Mouse (Mus musculus): ENCODE results near the gene Fam120a. TPM values are rescaled to one million over a fixed set of nuclear protein-coding genes. Genes with fewer than 3 reads are reported as not detected.

Fam120a gene
- polyA plus RNA-seq, 1 experiment from 2014 or later = 13.9 TPM

DNA sequence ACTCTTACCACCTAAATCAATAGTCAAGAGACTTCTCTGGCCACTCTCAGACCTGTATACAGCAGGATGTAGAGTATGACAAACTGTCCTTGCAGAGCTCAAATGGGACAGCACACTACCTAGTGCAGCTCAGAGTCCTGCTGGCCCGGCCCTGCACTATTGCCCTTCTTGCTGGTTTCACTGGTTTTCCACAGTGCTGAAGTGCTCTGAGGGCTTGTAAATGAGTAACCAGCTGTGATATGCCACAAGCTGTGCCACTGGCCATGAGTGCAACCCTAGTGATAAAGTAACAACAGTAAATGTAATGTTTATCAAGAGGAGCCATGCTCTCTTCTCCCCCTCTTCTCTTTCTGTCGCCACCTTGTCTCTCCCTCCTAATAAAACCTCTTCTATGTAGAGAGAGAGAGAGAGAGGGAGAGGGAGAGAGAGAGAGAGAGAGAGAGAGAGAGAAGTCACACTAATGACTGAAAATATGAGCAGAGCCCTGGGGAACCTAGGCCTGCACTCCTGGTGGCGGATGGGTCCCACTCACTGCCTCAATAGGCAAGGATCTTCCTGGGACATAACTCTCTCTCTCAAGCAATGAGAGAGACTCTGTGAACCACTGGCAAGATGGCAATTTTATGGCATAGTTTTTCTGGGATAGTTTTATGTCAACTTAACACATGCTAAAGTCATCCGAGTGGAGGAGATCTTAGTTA, 77.4 kb downstream of the Fam120a start:
- WGBS = 96% methylated on average over 4 of the region's 4 CpGs
- H3K27ac ChIP-seq (replicated peaks) = no peak overlapping the region
- no peaks in the 10 kb centered on the region for H3K4me1 ChIP-seq
- H3K36me3 ChIP-seq = peaks cover 65% of the 10 kb centered on the region
- no peak overlapping the region for H3K4me3 ChIP-seq
- ATAC-seq (replicated peaks) = no peak
- H3K9me3 ChIP-seq = no peaks in the 10 kb centered on the region
- no peak overlapping the region for H3K9ac ChIP-seq (replicated peaks)
- no peaks in the 10 kb centered on the region for H3K27me3 ChIP-seq
- H3K4me2 ChIP-seq (replicated peaks) = no peak overlapping the region

DNA sequence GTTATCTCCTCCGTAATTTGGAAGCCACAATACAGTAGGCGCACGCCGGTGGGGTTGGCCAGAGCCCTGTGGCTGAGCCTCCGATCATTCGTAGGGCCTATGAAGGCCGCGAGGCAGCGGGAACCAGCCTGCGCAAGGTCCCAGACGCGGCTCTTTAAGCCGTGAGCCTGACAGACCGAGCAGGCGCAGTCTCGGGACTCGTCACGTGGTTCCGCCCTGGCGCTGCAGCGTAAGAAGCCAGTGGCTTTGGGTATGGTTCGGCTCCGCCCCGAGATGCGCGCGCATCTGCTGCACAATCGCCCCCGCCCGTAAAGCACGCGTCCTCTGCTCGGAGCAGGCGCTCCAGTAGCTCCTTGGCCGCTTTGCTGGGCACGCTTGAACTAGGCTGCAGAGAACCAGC, 89.3 kb downstream of the Fam120a start:
- peak; percentile 100 for ATAC-seq (replicated peaks)

GRCm38 (mm10) chr13:48877805-48878204, 90.0 kb downstream of the Fam120a start:
- H3K36me3 ChIP-seq = peaks cover 21% of the 10 kb centered on the region
- H3K27ac ChIP-seq (replicated peaks) = peak overlapping the region; percentile 89
- peak overlapping the region; percentile 50 for H3K4me3 ChIP-seq
- H3K9ac ChIP-seq (replicated peaks) = peak overlapping the region; percentile 60
- peaks cover 10% of the 10 kb centered on the region for H3K4me1 ChIP-seq
- peak overlapping the region; percentile 71 for H3K4me2 ChIP-seq (replicated peaks)
- no peak for ATAC-seq (replicated peaks)
- H3K27me3 ChIP-seq = no peaks in the 10 kb centered on the region
- no peaks in the 10 kb centered on the region for H3K9me3 ChIP-seq

More for the DNA sequence above, 89.3 kb downstream of the Fam120a start:
- peaks cover 10% of the 10 kb centered on the region for H3K4me1 ChIP-seq
- H3K9me3 ChIP-seq = no peaks in the 10 kb centered on the region
- H3K4me3 ChIP-seq = peak overlapping the region; percentile 50
- H3K36me3 ChIP-seq = peaks cover 26% of the 10 kb centered on the region
- H3K27ac ChIP-seq (replicated peaks) = peak overlapping the region; percentile 89
- H3K4me2 ChIP-seq (replicated peaks) = peak overlapping the region; percentile 71
- no peaks in the 10 kb centered on the region for H3K27me3 ChIP-seq
- WGBS = under 1% methylated on average over 36 of the region's 36 CpGs
- peak overlapping the region; percentile 60 for H3K9ac ChIP-seq (replicated peaks)

DNA sequence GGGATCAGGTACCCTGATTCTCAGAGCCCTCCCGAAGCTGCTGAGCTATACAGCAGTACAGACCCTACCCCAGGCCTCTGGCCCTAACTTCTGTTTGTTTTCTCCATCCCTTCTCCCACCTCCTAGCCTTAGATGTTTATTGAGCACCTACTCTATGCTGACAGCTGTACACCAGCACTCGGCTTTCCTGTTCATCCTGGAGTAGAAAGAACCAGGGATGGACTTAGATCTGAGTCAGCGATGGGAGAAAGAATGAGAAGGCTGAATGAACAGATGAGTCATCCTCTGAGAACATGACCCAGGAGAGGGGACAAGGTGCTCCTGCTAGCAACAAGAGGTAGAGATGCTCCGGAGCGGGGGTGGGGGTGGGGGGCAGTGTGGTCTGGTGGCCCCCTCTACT, 95.1 kb downstream of the Fam120a start:
- no peaks in the 10 kb centered on the region for H3K36me3 ChIP-seq
- no peaks in the 10 kb centered on the region for H3K9me3 ChIP-seq
- H3K27me3 ChIP-seq = no peaks in the 10 kb centered on the region
- 83% methylated on average over 5 of the region's 5 CpGs for WGBS
- ATAC-seq (replicated peaks) = no peak
- no peak overlapping the region for H3K4me3 ChIP-seq
- peaks cover 30% of the 10 kb centered on the region for H3K4me1 ChIP-seq
- no peak overlapping the region for H3K4me2 ChIP-seq (replicated peaks)
- H3K9ac ChIP-seq (replicated peaks) = no peak overlapping the region
- H3K27ac ChIP-seq (replicated peaks) = no peak overlapping the region

DNA sequence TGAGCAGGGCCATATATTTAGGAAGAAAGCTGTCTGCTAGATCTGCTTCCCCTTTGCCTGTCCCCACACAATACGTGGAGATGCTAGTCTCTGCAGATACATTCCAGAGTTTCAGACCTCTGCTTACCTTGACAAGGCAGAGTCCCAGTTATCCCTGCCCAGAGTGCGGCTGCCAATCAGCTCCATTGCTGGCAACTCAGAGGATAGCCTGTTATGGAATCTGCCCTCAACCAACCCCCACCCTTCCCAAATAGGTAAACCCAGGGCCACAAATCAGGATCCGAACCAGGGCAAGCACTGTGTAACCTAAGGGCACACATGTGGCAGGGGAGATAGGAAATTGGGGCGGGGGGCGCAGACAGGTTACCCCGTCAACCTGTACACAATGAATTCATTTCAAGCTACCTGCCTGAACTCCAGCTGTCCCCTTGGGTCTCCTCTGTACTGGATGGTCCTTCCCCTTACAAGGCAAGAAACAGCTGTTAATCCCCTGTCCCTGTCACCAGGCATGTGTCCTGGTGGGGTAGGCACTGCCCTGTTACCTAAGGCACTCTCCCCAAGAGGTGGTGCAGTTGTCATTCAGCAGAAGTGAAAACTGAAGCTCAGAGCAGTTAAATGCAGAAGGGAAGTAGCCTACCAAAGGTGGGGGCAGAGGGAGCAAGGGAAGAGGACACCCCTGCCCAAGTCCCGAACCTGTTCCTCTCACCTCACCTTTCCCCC, 95.8 kb downstream of the Fam120a start:
- H3K4me3 ChIP-seq = peak overlapping the region; percentile 97
- 67% methylated on average over 7 of the region's 7 CpGs for WGBS
- H3K9ac ChIP-seq (replicated peaks) = peak overlapping the region; percentile 98
- peak overlapping the region; percentile 85 for H3K4me2 ChIP-seq (replicated peaks)
- no peaks in the 10 kb centered on the region for H3K36me3 ChIP-seq
- no peaks in the 10 kb centered on the region for H3K9me3 ChIP-seq
- H3K27me3 ChIP-seq = no peaks in the 10 kb centered on the region
- ATAC-seq (replicated peaks) = 0 out of 2 replicates have a peak, but pooled peaks have one; percentile 17
- 0 out of 2 replicates have a peak overlapping the region, but pooled peaks have one; percentile 83 for H3K27ac ChIP-seq (replicated peaks)
- H3K4me1 ChIP-seq = peaks cover 30% of the 10 kb centered on the region

DNA sequence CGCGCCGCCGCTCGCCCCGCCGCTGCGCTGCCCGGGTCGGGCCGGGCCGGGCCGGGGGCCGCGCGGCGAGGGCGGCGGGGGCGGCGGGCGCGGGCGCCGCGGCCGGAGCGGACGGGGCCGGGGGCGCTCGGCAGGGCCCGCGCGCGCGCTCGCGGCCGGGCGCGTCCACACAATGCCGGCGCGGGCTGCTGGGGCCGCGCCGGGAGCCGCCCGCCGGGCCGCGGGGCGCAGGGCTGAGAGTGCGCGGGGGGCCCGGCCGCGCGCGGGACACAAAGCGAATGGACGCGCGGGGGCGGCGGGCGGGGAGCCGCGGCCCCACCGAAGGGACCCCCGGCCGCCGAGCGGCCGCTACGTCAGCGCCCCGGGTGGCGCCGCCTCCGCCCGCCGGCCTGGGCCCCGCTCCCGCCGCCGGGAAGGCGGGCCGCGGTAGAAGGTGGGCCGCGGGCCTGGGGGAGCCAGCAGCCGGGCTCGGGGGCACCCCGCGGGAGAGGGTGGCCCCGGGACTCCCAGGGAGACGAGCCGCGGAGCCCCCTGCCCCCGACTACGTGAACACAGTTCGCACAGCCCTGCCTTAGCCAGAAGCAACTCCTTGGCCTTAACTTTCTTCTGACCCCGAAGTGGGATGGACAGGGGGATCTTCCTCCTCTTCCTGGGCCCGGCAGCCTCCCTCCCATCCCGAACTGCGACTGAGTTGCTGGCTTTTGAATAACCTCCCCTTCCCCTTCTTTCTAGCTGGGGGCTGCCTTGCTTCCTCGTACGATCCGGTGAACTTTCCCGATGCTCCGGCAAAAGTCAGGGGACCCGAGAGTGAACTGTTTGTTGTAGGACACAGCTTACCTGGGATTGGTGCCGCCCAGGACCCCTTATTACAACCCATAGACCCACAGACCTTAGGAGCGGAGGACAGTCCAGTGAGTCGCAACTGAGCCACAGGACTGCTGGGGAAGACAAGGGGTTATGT, 96.8 kb downstream of the Fam120a start, which contains the start of gene Phf2:
Gene Phf2 (minus strand): TSS at position 349 of the 961 bp plus-strand sequence.
- whole genome bisulfite sequencing = under 1% methylated on average over 65 of the region's 117 CpGs
- ATAC-seq (replicated peaks) = peak; percentile 62
- Histone ChIP-seq H3K9me3 (no peaks in the 10 kb centered on the region), H3K4me2 (replicated peaks) (peak within 1 kb of the TSS; percentile 85), H3K4me3 (peak within 1 kb of the TSS; percentile 97), H3K27ac (replicated peaks) (peak within 1 kb of the TSS; percentile 83), H3K9ac (replicated peaks) (peak within 1 kb of the TSS; percentile 98), H3K36me3 (no peaks in the 10 kb centered on the region), H3K4me1 (peaks cover 31% of the 10 kb centered on the region), H3K27me3 (no peaks in the 10 kb centered on the region)

DNA sequence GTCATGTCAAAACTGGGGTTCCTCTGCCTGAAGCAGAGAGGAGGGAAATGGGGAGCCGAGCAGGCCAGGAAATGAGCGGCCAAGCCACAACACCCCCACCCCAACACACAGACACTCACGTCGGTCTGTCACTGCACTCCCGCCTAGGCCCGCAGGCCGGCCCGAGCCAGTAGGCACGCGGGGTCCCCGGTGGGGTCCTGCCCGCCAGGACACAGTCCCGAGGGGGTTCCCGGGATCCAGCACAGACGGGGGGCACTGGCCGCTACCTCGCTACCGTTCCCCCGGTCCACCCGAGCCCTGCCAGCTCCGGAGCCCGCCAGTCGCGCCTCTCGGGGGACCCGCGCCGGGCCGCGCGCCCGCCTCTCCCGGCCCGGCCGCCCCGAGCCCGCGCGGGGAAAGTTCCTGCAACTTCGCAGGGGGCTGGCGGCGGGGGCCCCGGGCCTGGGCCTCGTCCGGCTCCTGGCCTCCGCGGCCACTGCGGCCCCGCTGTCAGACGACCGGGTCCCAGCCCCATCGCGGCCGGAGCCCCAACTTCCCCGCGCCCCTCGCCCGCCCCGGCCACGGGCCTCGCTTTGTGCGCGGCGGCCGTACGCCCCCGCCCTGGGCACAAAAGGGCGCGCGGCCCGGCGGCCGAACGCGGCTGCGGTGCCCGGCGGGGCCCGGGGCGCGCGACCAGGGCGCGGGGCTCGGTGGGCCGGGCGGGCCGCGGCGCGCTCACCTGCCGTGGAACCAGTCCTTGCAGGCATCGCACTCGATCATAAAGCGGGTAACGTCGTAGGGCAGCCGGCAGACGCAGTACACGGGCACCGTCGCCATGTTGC, 97.7 kb downstream of the Fam120a start:
- Histone ChIP-seq H3K36me3 (no peaks in the 10 kb centered on the region), H3K4me1 (peaks cover 34% of the 10 kb centered on the region), H3K27ac (replicated peaks) (peak overlapping the region; percentile 80), H3K9ac (replicated peaks) (peak overlapping the region; percentile 98), H3K27me3 (no peaks in the 10 kb centered on the region), H3K9me3 (no peaks in the 10 kb centered on the region), H3K4me3 (peak overlapping the region; percentile 97), H3K4me2 (replicated peaks) (peak overlapping the region; percentile 80)
- WGBS = under 1% methylated on average over 48 of the region's 102 CpGs
- peak; percentile 39 for ATAC-seq (replicated peaks)

GRCm38 (mm10) chr13:48869600-48869949, 98.2 kb downstream of the Fam120a start:
- Histone ChIP-seq H3K27me3 (no peaks in the 10 kb centered on the region), H3K27ac (replicated peaks) (peak overlapping the region; percentile 80), H3K9me3 (no peaks in the 10 kb centered on the region), H3K4me3 (peak overlapping the region; percentile 97), H3K9ac (replicated peaks) (peak overlapping the region; percentile 98), H3K4me1 (peaks cover 40% of the 10 kb centered on the region), H3K4me2 (replicated peaks) (peak overlapping the region; percentile 80), H3K36me3 (no peaks in the 10 kb centered on the region)
- 12% methylated on average over 5 of the region's 5 CpGs for WGBS
- ATAC-seq (replicated peaks) = no peak

GRCm38 (mm10) chr13:48869088-48869487, 98.7 kb downstream of the Fam120a start:
- 13% methylated on average over 5 of the region's 5 CpGs for WGBS
- ATAC-seq (replicated peaks) = no peak
- H3K9me3 ChIP-seq = no peaks in the 10 kb centered on the region
- no peaks in the 10 kb centered on the region for H3K27me3 ChIP-seq
- peak overlapping the region; percentile 98 for H3K9ac ChIP-seq (replicated peaks)
- H3K4me1 ChIP-seq = peaks cover 42% of the 10 kb centered on the region
- peak overlapping the region; percentile 97 for H3K4me3 ChIP-seq
- H3K4me2 ChIP-seq (replicated peaks) = peak overlapping the region; percentile 80
- H3K27ac ChIP-seq (replicated peaks) = 0 out of 2 replicates have a peak overlapping the region, but pooled peaks have one; percentile 80
- H3K36me3 ChIP-seq = no peaks in the 10 kb centered on the region

DNA sequence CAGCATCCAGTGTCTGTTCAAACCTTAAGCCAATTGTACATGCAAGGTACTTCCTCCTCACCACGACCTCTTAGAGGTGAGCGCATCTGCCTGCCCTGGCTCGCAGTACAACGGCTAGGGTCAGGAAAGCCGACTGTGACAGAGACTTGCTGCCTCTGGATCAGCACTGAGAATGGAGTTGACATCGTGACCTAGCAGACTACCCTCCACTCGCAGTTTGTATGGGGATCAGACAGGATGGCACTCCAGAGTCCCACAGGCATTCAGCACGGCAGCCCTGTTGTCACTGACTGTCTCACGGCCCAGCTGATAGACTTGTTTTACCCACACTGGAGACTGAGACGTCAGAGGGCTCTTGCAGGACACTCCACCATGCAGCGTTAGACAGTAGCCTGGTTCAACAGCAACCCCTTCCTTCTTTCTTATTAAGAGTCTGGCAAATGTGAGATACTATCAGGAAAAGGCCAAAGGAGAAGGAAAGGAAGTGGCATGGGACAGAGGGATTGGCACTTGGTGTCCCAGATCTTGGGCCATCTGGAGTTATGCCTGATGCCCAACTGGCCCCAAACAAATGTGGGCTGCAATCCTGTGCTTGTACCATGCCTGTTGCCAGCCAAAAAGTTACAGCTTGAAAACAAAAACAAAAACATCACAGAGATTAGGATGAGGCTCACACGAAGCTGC, 103.0 kb downstream of the Fam120a start:
- Histone ChIP-seq H3K27ac (replicated peaks) (no peak overlapping the region), H3K36me3 (no peaks in the 10 kb centered on the region), H3K4me2 (replicated peaks) (no peak overlapping the region), H3K4me3 (no peak overlapping the region), H3K27me3 (no peaks in the 10 kb centered on the region), H3K9ac (replicated peaks) (no peak overlapping the region), H3K9me3 (no peaks in the 10 kb centered on the region), H3K4me1 (peaks cover 39% of the 10 kb centered on the region)
- WGBS = 77% methylated on average over 12 of the region's 12 CpGs
- no peak for ATAC-seq (replicated peaks)

GRCm38 (mm10) chr13:48863556-48863955, 104.3 kb downstream of the Fam120a start:
- H3K9ac ChIP-seq (replicated peaks) = no peak overlapping the region
- ATAC-seq (replicated peaks) = no peak
- H3K4me3 ChIP-seq = no peak overlapping the region
- no peaks in the 10 kb centered on the region for H3K27me3 ChIP-seq
- no peaks in the 10 kb centered on the region for H3K36me3 ChIP-seq
- no peak overlapping the region for H3K27ac ChIP-seq (replicated peaks)
- H3K4me2 ChIP-seq (replicated peaks) = no peak overlapping the region
- WGBS = 78% methylated on average over 9 of the region's 9 CpGs
- H3K9me3 ChIP-seq = no peaks in the 10 kb centered on the region
- peaks cover 39% of the 10 kb centered on the region for H3K4me1 ChIP-seq
